15 mouse cellular contexts compared by ENCODE assay signal in genomic region chr10:56700126-56700525, GRCm38 (mm10).
DNase-seq lines count a peak whose midpoint lies in the region; ATAC-seq lines count a peak whose summit lies in the region.
"Had no signal": no experiment of that assay in that cellular context is flagged by ENCODE, and none has a peak within 500 bp of the region (broad histone marks: within the 10 kb centered on the region; RNA-seq: fewer than 3 reads in every experiment).

No protein-coding gene starts in this region.

- no peak for ATAC-seq in embryonic facial prominence, embryonic 14.5 days (ENCODE audit: low read depth)
- no peak for ATAC-seq in megakaryocyte progenitor cell, adult 5-6 weeks (replicated peaks; ENCODE audit: poor library complexity)
- ATAC-seq: intestine, embryonic 16.5 days; Patski had no signal

- H3K4me2 ChIP-seq in embryonic facial prominence, embryonic 14.5 days (ENCODE audit: low read depth, low read length): no peak overlapping the region
- H3K4me2 ChIP-seq: embryonic facial prominence, embryonic 15.5 days; forebrain, embryonic 12.5 days; hindbrain, embryonic 13.5 days; lung, embryonic 15.5 days had no signal

- H3K4me1 ChIP-seq in embryonic facial prominence, embryonic 14.5 days (ENCODE audit: control insufficient read depth, insufficient read depth, low read length): no peaks in the 10 kb centered on the region
- no peaks in the 10 kb centered on the region for H3K4me1 ChIP-seq in embryonic facial prominence, embryonic 10.5 days
- H3K4me1 ChIP-seq: embryonic facial prominence, embryonic 15.5 days; forebrain, embryonic 12.5 days; hindbrain, embryonic 13.5 days; lung, embryonic 15.5 days; megakaryocyte, embryonic 14.5 days had no signal

- H3K27ac ChIP-seq in embryonic facial prominence, embryonic 14.5 days (replicated peaks; ENCODE audit: low read depth, low read length): no peak overlapping the region
- no peak overlapping the region for H3K27ac ChIP-seq in embryonic facial prominence, embryonic 10.5 days (replicated peaks)
- H3K27ac ChIP-seq: embryonic facial prominence, embryonic 15.5 days; forebrain, embryonic 12.5 days; hindbrain, embryonic 13.5 days; lung, embryonic 15.5 days had no signal

- no peak overlapping the region for H3K9ac ChIP-seq in embryonic facial prominence, embryonic 14.5 days (ENCODE audit: low read depth, low read length)
- H3K9ac ChIP-seq: embryonic facial prominence, embryonic 15.5 days; forebrain, embryonic 12.5 days; hindbrain, embryonic 13.5 days; lung, embryonic 15.5 days had no signal

- no peaks in the 10 kb centered on the region for H3K9me3 ChIP-seq in embryonic facial prominence, embryonic 14.5 days (ENCODE audit: control insufficient read depth, low read length)
- H3K9me3 ChIP-seq in embryonic facial prominence, embryonic 10.5 days: no peaks in the 10 kb centered on the region
- H3K9me3 ChIP-seq: embryonic facial prominence, embryonic 15.5 days; forebrain, embryonic 12.5 days; hindbrain, embryonic 13.5 days; lung, embryonic 15.5 days; megakaryocyte, embryonic 14.5 days had no signal

- H3K4me3 ChIP-seq in embryonic facial prominence, embryonic 14.5 days (ENCODE audit: low read depth, low read length): no peak overlapping the region
- H3K4me3 ChIP-seq in embryonic facial prominence, embryonic 10.5 days: no peak overlapping the region
- H3K4me3 ChIP-seq: embryonic facial prominence, embryonic 15.5 days; forebrain, embryonic 12.5 days; hindbrain, embryonic 13.5 days; lung, embryonic 15.5 days; megakaryocyte, embryonic 14.5 days had no signal

- H3K36me3 ChIP-seq in embryonic facial prominence, embryonic 14.5 days (ENCODE audit: control insufficient read depth, insufficient read depth, low read length): no peaks in the 10 kb centered on the region
- H3K36me3 ChIP-seq in embryonic facial prominence, embryonic 10.5 days (replicated peaks): no peaks in the 10 kb centered on the region
- H3K36me3 ChIP-seq: embryonic facial prominence, embryonic 15.5 days; forebrain, embryonic 12.5 days; hindbrain, embryonic 13.5 days; lung, embryonic 15.5 days had no signal

- DNase-seq in embryonic facial prominence, embryonic 14.5 days (ENCODE audit: low spot score): peak; percentile 10
- no peak for DNase-seq in embryonic facial prominence, embryonic 10.5 days (ENCODE audit: low spot score)
- peak; percentile 11 for DNase-seq in ovary, postnatal 14 days (ENCODE audit: low spot score)
- no peak for DNase-seq in ovary, postnatal 10 days (ENCODE audit: low spot score)
- DNase-seq in gastrocnemius, postnatal 25 days: peak; percentile 29
- no peak for DNase-seq in layer of hippocampus, adult 9-10 months (ENCODE audit: low spot score)
- DNase-seq in embryo, embryonic 9.5 days (ENCODE audit: extremely low spot score): no peak

- 50% methylated on average over 6 of the region's 6 CpGs for WGBS in embryonic facial prominence, embryonic 14.5 days
- WGBS in embryonic facial prominence, embryonic 10.5 days: 64% methylated on average over 6 of the region's 6 CpGs

- H3K27me3 ChIP-seq in embryonic facial prominence, embryonic 14.5 days (replicated peaks; ENCODE audit: control insufficient read depth, insufficient read depth, low read length): no peaks in the 10 kb centered on the region
- no peaks in the 10 kb centered on the region for H3K27me3 ChIP-seq in embryonic facial prominence, embryonic 10.5 days (replicated peaks; ENCODE audit: low read depth, poor library complexity, severe bottlenecking)
- H3K27me3 ChIP-seq: embryonic facial prominence, embryonic 15.5 days; forebrain, embryonic 12.5 days; hindbrain, embryonic 13.5 days; lung, embryonic 15.5 days; megakaryocyte, embryonic 14.5 days; Patski had no signal

Comparison
In these comparisons a context has a peak if more than half of its experiments do, and no peak if none do; other contexts are left out.
1. DNase-seq: peak in embryonic facial prominence, embryonic 14.5 days (single experiment), ovary, postnatal 14 days (single experiment) and gastrocnemius, postnatal 25 days (single experiment); none in embryonic facial prominence, embryonic 10.5 days (single experiment), ovary, postnatal 10 days (single experiment), layer of hippocampus, adult 9-10 months (single experiment) and embryo, embryonic 9.5 days (single experiment).